Mouse (Mus musculus): ENCODE measurements around the gene Rgs3. TPM values are rescaled to one million over a fixed set of nuclear protein-coding genes. Genes with fewer than 3 reads are reported as not detected.

The Rgs3 gene
- polyA plus RNA-seq, 1 experiment from 2014 or later = 38.2 TPM

GRCm38 (mm10) chr4:62665842-62666241 lies 106.2 kb downstream of the Rgs3 start:
- Histone ChIP-seq H3K9ac (replicated peaks; ENCODE audit: low read depth, low read length) (no peak overlapping the region), H3K27ac (ENCODE audit: low read length) (no peak overlapping the region), H3K4me2 (replicated peaks; ENCODE audit: low read depth, low read length) (no peak overlapping the region), H3K36me3 (ENCODE audit: control insufficient read depth, insufficient read depth, low read length) (no peaks in the 10 kb centered on the region), H3K9me3 (ENCODE audit: control insufficient read depth, low read depth, low read length) (no peaks in the 10 kb centered on the region), H3K4me1 (ENCODE audit: control insufficient read depth, insufficient read depth, low read length) (peaks cover 37% of the 10 kb centered on the region), H3K4me3 (ENCODE audit: low read depth, low read length) (no peak overlapping the region), H3K27me3 (ENCODE audit: control insufficient read depth, insufficient read depth, low read length) (no peaks in the 10 kb centered on the region)
- ATAC-seq (ENCODE audit: insufficient number of reproducible peaks, insufficient read depth, low FRiP score, low read depth) = no peak
- 21% methylated on average over 2 of the region's 2 CpGs for WGBS

GRCm38 (mm10) chr4:62668666-62669065 lies 109.0 kb downstream of the Rgs3 start:
- Histone ChIP-seq H3K27me3 (ENCODE audit: control insufficient read depth, insufficient read depth, low read length) (no peaks in the 10 kb centered on the region), H3K27ac (ENCODE audit: low read length) (no peak overlapping the region), H3K4me2 (replicated peaks; ENCODE audit: low read depth, low read length) (no peak overlapping the region), H3K9ac (replicated peaks; ENCODE audit: low read depth, low read length) (no peak overlapping the region), H3K4me3 (ENCODE audit: low read depth, low read length) (no peak overlapping the region), H3K9me3 (ENCODE audit: control insufficient read depth, low read depth, low read length) (no peaks in the 10 kb centered on the region), H3K36me3 (ENCODE audit: control insufficient read depth, insufficient read depth, low read length) (no peaks in the 10 kb centered on the region), H3K4me1 (ENCODE audit: control insufficient read depth, insufficient read depth, low read length) (peaks cover 16% of the 10 kb centered on the region)
- ATAC-seq (ENCODE audit: insufficient number of reproducible peaks, insufficient read depth, low FRiP score, low read depth) = no peak
- WGBS = 83% methylated on average over 8 of the region's 8 CpGs

GRCm38 (mm10) chr4:62669094-62670071 lies 109.7 kb downstream of the Rgs3 start:
- 56% methylated on average over 13 of the region's 13 CpGs for WGBS

GRCm38 (mm10) chr4:62673531-62674030 lies 113.9 kb downstream of the Rgs3 start:
- Histone ChIP-seq H3K4me3 (ENCODE audit: low read depth, low read length) (peak overlapping the region; percentile 54), H3K27me3 (ENCODE audit: control insufficient read depth, insufficient read depth, low read length) (no peaks in the 10 kb centered on the region), H3K4me1 (ENCODE audit: control insufficient read depth, insufficient read depth, low read length) (peaks cover 39% of the 10 kb centered on the region), H3K9ac (replicated peaks; ENCODE audit: low read depth, low read length) (no peak overlapping the region), H3K9me3 (ENCODE audit: control insufficient read depth, low read depth, low read length) (no peaks in the 10 kb centered on the region), H3K27ac (ENCODE audit: low read length) (no peak overlapping the region), H3K36me3 (ENCODE audit: control insufficient read depth, insufficient read depth, low read length) (0 out of 2 replicates have a peak, but pooled peaks cover 3% of the 10 kb centered on the region), H3K4me2 (replicated peaks; ENCODE audit: low read depth, low read length) (peak overlapping the region; percentile 63)
- peak; percentile 40; the same call in 1 of the 2 replicates for ATAC-seq (ENCODE audit: insufficient number of reproducible peaks, insufficient read depth, low FRiP score, low read depth)
- 11% methylated on average over 9 of the region's 9 CpGs for WGBS

More at GRCm38 (mm10) chr4:62669094-62670071, 109.7 kb downstream of the Rgs3 start:
- no peak for ATAC-seq (ENCODE audit: insufficient number of reproducible peaks, insufficient read depth, low FRiP score, low read depth)
- Histone ChIP-seq H3K9me3 (ENCODE audit: control insufficient read depth, low read depth, low read length) (no peaks in the 10 kb centered on the region), H3K4me1 (ENCODE audit: control insufficient read depth, insufficient read depth, low read length) (peaks cover 16% of the 10 kb centered on the region), H3K36me3 (ENCODE audit: control insufficient read depth, insufficient read depth, low read length) (no peaks in the 10 kb centered on the region), H3K4me3 (ENCODE audit: low read depth, low read length) (no peak overlapping the region), H3K27me3 (ENCODE audit: control insufficient read depth, insufficient read depth, low read length) (no peaks in the 10 kb centered on the region), H3K27ac (ENCODE audit: low read length) (peak overlapping the region; percentile 18; the same call in 1 of the 2 replicates), H3K9ac (replicated peaks; ENCODE audit: low read depth, low read length) (no peak overlapping the region), H3K4me2 (replicated peaks; ENCODE audit: low read depth, low read length) (no peak overlapping the region)

GRCm38 (mm10) chr4:62674031-62674995 lies 114.7 kb downstream of the Rgs3 start:
- no peaks in the 10 kb centered on the region for H3K9me3 ChIP-seq (ENCODE audit: control insufficient read depth, low read depth, low read length)
- 3% methylated on average over 30 of the region's 30 CpGs for WGBS
- H3K9ac ChIP-seq (replicated peaks; ENCODE audit: low read depth, low read length) = peak overlapping the region; percentile 57
- 0 out of 2 replicates have a peak, but pooled peaks cover 4% of the 10 kb centered on the region for H3K36me3 ChIP-seq (ENCODE audit: control insufficient read depth, insufficient read depth, low read length)
- peaks cover 34% of the 10 kb centered on the region for H3K4me1 ChIP-seq (ENCODE audit: control insufficient read depth, insufficient read depth, low read length)
- peak overlapping the region; percentile 61 for H3K27ac ChIP-seq (ENCODE audit: low read length)
- ATAC-seq (ENCODE audit: insufficient number of reproducible peaks, insufficient read depth, low FRiP score, low read depth) = peak; percentile 31; the same call in 1 of the 2 replicates
- peak overlapping the region; percentile 63 for H3K4me2 ChIP-seq (replicated peaks; ENCODE audit: low read depth, low read length)
- H3K27me3 ChIP-seq (ENCODE audit: control insufficient read depth, insufficient read depth, low read length) = no peaks in the 10 kb centered on the region
- peak overlapping the region; percentile 54 for H3K4me3 ChIP-seq (ENCODE audit: low read depth, low read length)

- Histone ChIP-seq H3K4me2 (replicated peaks; ENCODE audit: low read depth, low read length) (peak overlapping the region; percentile 63), H3K9ac (replicated peaks; ENCODE audit: low read depth, low read length) (no peak overlapping the region), H3K36me3 (ENCODE audit: control insufficient read depth, insufficient read depth, low read length) (peaks cover 6% of the 10 kb centered on the region; the same call in 1 of the 2 replicates), H3K9me3 (ENCODE audit: control insufficient read depth, low read depth, low read length) (no peaks in the 10 kb centered on the region), H3K4me3 (ENCODE audit: low read depth, low read length) (peak overlapping the region; percentile 54), H3K27me3 (ENCODE audit: control insufficient read depth, insufficient read depth, low read length) (no peaks in the 10 kb centered on the region), H3K4me1 (ENCODE audit: control insufficient read depth, insufficient read depth, low read length) (peaks cover 32% of the 10 kb centered on the region), H3K27ac (ENCODE audit: low read length) (no peak overlapping the region)
- ATAC-seq (ENCODE audit: insufficient number of reproducible peaks, insufficient read depth, low FRiP score, low read depth) = no peak
- 79% methylated on average over 2 of the region's 2 CpGs for WGBS
Observed at GRCm38 (mm10) chr4:62675394-62675793, 115.7 kb downstream of the Rgs3 start.

- peak overlapping the region; percentile 63 for H3K4me2 ChIP-seq (replicated peaks; ENCODE audit: low read depth, low read length)
- H3K27ac ChIP-seq (ENCODE audit: low read length) = no peak overlapping the region
- no peak overlapping the region for H3K4me3 ChIP-seq (ENCODE audit: low read depth, low read length)
- no peak for ATAC-seq (ENCODE audit: insufficient number of reproducible peaks, insufficient read depth, low FRiP score, low read depth)
- H3K27me3 ChIP-seq (ENCODE audit: control insufficient read depth, insufficient read depth, low read length) = no peaks in the 10 kb centered on the region
- H3K9ac ChIP-seq (replicated peaks; ENCODE audit: low read depth, low read length) = no peak overlapping the region
- peaks cover 32% of the 10 kb centered on the region for H3K4me1 ChIP-seq (ENCODE audit: control insufficient read depth, insufficient read depth, low read length)
- 55% methylated on average over 10 of the region's 10 CpGs for WGBS
- peaks cover 12% of the 10 kb centered on the region; the same call in 1 of the 2 replicates for H3K36me3 ChIP-seq (ENCODE audit: control insufficient read depth, insufficient read depth, low read length)
- no peaks in the 10 kb centered on the region for H3K9me3 ChIP-seq (ENCODE audit: control insufficient read depth, low read depth, low read length)
Observed at GRCm38 (mm10) chr4:62677047-62677737, 117.5 kb downstream of the Rgs3 start.

Measured in stomach, embryonic 14.5 days (tissue).